Mouse (Mus musculus) MEL-GATA-1-ER (cell line): Measurements from ENCODE around the gene Gm28490.
"Not testable (repeated sequence)": the region's sequence is repeated elsewhere in the genome, so short reads cannot be mapped to it uniquely, and the experiment has no call there.

Experiments used
- DNase-seq: peaks from one replicate; pipeline ENCODE4 v3.0.0-alpha.2; 2012; ENCODE audit warnings: low read depth; ENCODE audit errors: extremely low read depth

Gene Gm28490

DNA sequence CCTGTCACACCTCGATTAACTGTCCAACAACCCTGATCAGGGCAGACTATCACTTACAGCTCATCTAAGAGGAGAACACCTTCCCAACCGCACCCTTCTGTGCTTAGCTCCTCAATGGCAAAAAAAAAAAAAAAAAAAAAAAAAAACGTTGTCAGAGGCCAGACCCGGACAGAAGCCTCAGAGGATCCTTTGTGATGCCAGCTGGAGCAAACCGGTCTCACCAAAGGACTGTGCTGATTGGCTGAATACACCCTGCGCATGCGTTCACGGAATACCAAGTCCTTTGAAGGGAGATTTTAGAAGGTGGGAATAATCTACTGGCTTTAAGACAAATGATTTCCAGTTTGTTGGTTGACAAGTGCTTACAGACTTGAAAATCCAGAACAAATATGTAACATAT lies at the start of gene Gm28490:
Gene Gm28490 (minus strand): TSS at position 101 of the 400 bp plus-strand sequence.
- DNase-seq: not testable (repeated sequence)
